Mouse (Mus musculus): ENCODE results near the gene Hvcn1. TPM values are rescaled to one million over a fixed set of nuclear protein-coding genes. Genes with fewer than 3 reads are reported as not detected.

The Hvcn1 gene
- polyA plus RNA-seq, 1 experiment from 2014 or later = 1.3 TPM

- H3K9me3 ChIP-seq (replicated peaks) = no peaks in the 10 kb centered on the region
- ATAC-seq (ENCODE audit: low FRiP score) = no peak
- H3K27me3 ChIP-seq (replicated peaks) = no peaks in the 10 kb centered on the region
- H3K4me2 ChIP-seq = no peak overlapping the region
- H3K9ac ChIP-seq (replicated peaks) = no peak overlapping the region
- no peak overlapping the region for H3K27ac ChIP-seq (replicated peaks)
- H3K4me1 ChIP-seq = peaks cover 16% of the 10 kb centered on the region
- peaks cover 57% of the 10 kb centered on the region for H3K36me3 ChIP-seq
- no peak overlapping the region for H3K4me3 ChIP-seq (replicated peaks)
- 87% methylated on average over 6 of the region's 6 CpGs for WGBS
Measured at GRCm38 (mm10) chr5:122258027-122258741, 51.6 kb downstream of the Hvcn1 start.

GRCm38 (mm10) chr5:122262104-122262503 lies 55.5 kb downstream of the Hvcn1 start:
- WGBS = 42% methylated on average over 7 of the region's 7 CpGs
- H3K9ac ChIP-seq (replicated peaks) = no peak overlapping the region; the same call in 1 of the 2 replicates
- H3K4me3 ChIP-seq (replicated peaks) = no peak overlapping the region
- no peaks in the 10 kb centered on the region for H3K9me3 ChIP-seq (replicated peaks)
- peaks cover 22% of the 10 kb centered on the region for H3K36me3 ChIP-seq
- ATAC-seq (ENCODE audit: low FRiP score) = no peak
- H3K27me3 ChIP-seq (replicated peaks) = no peaks in the 10 kb centered on the region
- no peak overlapping the region for H3K27ac ChIP-seq (replicated peaks)
- H3K4me2 ChIP-seq = 0 out of 2 replicates have a peak overlapping the region, but pooled peaks have one; percentile 13
- peaks cover 25% of the 10 kb centered on the region for H3K4me1 ChIP-seq

- Histone ChIP-seq H3K4me2 (peak within 1 kb of the TSS; percentile 73), H3K27me3 (replicated peaks) (no peaks in the 10 kb centered on the region), H3K4me1 (peaks cover 25% of the 10 kb centered on the region), H3K36me3 (peaks cover 1% of the 10 kb centered on the region; the same call in 1 of the 2 replicates), H3K9me3 (replicated peaks) (no peaks in the 10 kb centered on the region), H3K4me3 (replicated peaks) (peak within 1 kb of the TSS; percentile 87), H3K9ac (replicated peaks) (peak within 1 kb of the TSS; percentile 82), H3K27ac (replicated peaks) (peak within 1 kb of the TSS; percentile 80)
- WGBS = 2% methylated on average over 49 of the region's 49 CpGs
- ATAC-seq (ENCODE audit: low FRiP score) = peak; percentile 98
Measured at GRCm38 (mm10) chr5:122263933-122264905, 57.6 kb downstream of the Hvcn1 start, which contains the start of gene Tctn1. Gene Tctn1, minus strand, starts transcription at chr5:122264460.

GRCm38 (mm10) chr5:122265187-122265586 lies 58.6 kb downstream of the Hvcn1 start:
- H3K4me2 ChIP-seq = peak overlapping the region; percentile 73; the same call in 1 of the 2 replicates
- peaks cover 25% of the 10 kb centered on the region for H3K4me1 ChIP-seq
- H3K27ac ChIP-seq (replicated peaks) = no peak overlapping the region
- no peak overlapping the region for H3K4me3 ChIP-seq (replicated peaks)
- H3K36me3 ChIP-seq = no peaks in the 10 kb centered on the region
- H3K27me3 ChIP-seq (replicated peaks) = no peaks in the 10 kb centered on the region
- no peak overlapping the region for H3K9ac ChIP-seq (replicated peaks)
- H3K9me3 ChIP-seq (replicated peaks) = no peaks in the 10 kb centered on the region
- WGBS = 80% methylated on average over 3 of the region's 3 CpGs
- ATAC-seq (ENCODE audit: low FRiP score) = no peak

- H3K27me3 ChIP-seq (replicated peaks) = no peaks in the 10 kb centered on the region
- H3K9me3 ChIP-seq (replicated peaks) = no peaks in the 10 kb centered on the region
- H3K27ac ChIP-seq (replicated peaks) = no peak overlapping the region
- ATAC-seq (ENCODE audit: low FRiP score) = no peak
- H3K4me1 ChIP-seq = peaks cover 19% of the 10 kb centered on the region
- H3K4me2 ChIP-seq = no peak overlapping the region
- WGBS = 92% methylated on average over 2 of the region's 2 CpGs
- no peaks in the 10 kb centered on the region for H3K36me3 ChIP-seq
- no peak overlapping the region for H3K4me3 ChIP-seq (replicated peaks)
- no peak overlapping the region for H3K9ac ChIP-seq (replicated peaks)
Measured at GRCm38 (mm10) chr5:122265942-122266341, 59.3 kb downstream of the Hvcn1 start.

GRCm38 (mm10) chr5:122267136-122267535 lies 60.5 kb downstream of the Hvcn1 start:
- 82% methylated on average over 7 of the region's 7 CpGs for WGBS
- H3K27ac ChIP-seq (replicated peaks) = no peak overlapping the region
- no peak for ATAC-seq (ENCODE audit: low FRiP score)
- H3K4me3 ChIP-seq (replicated peaks) = no peak overlapping the region
- H3K36me3 ChIP-seq = no peaks in the 10 kb centered on the region
- peaks cover 15% of the 10 kb centered on the region for H3K4me1 ChIP-seq
- no peak overlapping the region for H3K4me2 ChIP-seq
- H3K9me3 ChIP-seq (replicated peaks) = no peaks in the 10 kb centered on the region
- no peaks in the 10 kb centered on the region for H3K27me3 ChIP-seq (replicated peaks)
- no peak overlapping the region for H3K9ac ChIP-seq (replicated peaks)

GRCm38 (mm10) chr5:122267899-122268298 lies 61.3 kb downstream of the Hvcn1 start:
- H3K27ac ChIP-seq (replicated peaks) = no peak overlapping the region
- H3K27me3 ChIP-seq (replicated peaks) = no peaks in the 10 kb centered on the region
- no peak overlapping the region for H3K4me2 ChIP-seq
- H3K9ac ChIP-seq (replicated peaks) = no peak overlapping the region
- no peaks in the 10 kb centered on the region for H3K36me3 ChIP-seq
- no peak overlapping the region for H3K4me3 ChIP-seq (replicated peaks)
- H3K4me1 ChIP-seq = peaks cover 12% of the 10 kb centered on the region
- no peak for ATAC-seq (ENCODE audit: low FRiP score)
- WGBS = 29% methylated on average over 5 of the region's 5 CpGs
- H3K9me3 ChIP-seq (replicated peaks) = no peaks in the 10 kb centered on the region

- no peaks in the 10 kb centered on the region for H3K27me3 ChIP-seq (replicated peaks)
- H3K36me3 ChIP-seq = no peaks in the 10 kb centered on the region
- H3K9me3 ChIP-seq (replicated peaks) = no peaks in the 10 kb centered on the region
- no peak for ATAC-seq (ENCODE audit: low FRiP score)
- peaks cover 3% of the 10 kb centered on the region; the same call in 1 of the 2 replicates for H3K4me1 ChIP-seq
- 71% methylated on average over 12 of the region's 12 CpGs for WGBS
- no peak overlapping the region for H3K27ac ChIP-seq (replicated peaks)
- no peak overlapping the region for H3K9ac ChIP-seq (replicated peaks)
- H3K4me2 ChIP-seq = no peak overlapping the region
- H3K4me3 ChIP-seq (replicated peaks) = no peak overlapping the region
Measured at GRCm38 (mm10) chr5:122268858-122269604, 62.4 kb downstream of the Hvcn1 start.

- Histone ChIP-seq H3K4me2 (no peak overlapping the region), H3K27me3 (replicated peaks) (no peaks in the 10 kb centered on the region), H3K27ac (replicated peaks) (no peak overlapping the region), H3K9me3 (replicated peaks) (no peaks in the 10 kb centered on the region), H3K4me1 (no peaks in the 10 kb centered on the region), H3K36me3 (no peaks in the 10 kb centered on the region), H3K4me3 (replicated peaks) (no peak overlapping the region), H3K9ac (replicated peaks) (no peak overlapping the region)
- no peak for ATAC-seq (ENCODE audit: low FRiP score)
- WGBS = 91% methylated on average over 5 of the region's 5 CpGs
Measured at GRCm38 (mm10) chr5:122272821-122273220, 66.2 kb downstream of the Hvcn1 start.

- no peaks in the 10 kb centered on the region; the same call in 1 of the 2 replicates for H3K27me3 ChIP-seq (replicated peaks)
- no peak for ATAC-seq (ENCODE audit: low FRiP score)
- H3K27ac ChIP-seq (replicated peaks) = no peak overlapping the region
- no peak overlapping the region for H3K9ac ChIP-seq (replicated peaks)
- 28% methylated on average over 5 of the region's 5 CpGs for WGBS
- no peak overlapping the region for H3K4me3 ChIP-seq (replicated peaks)
- no peak overlapping the region for H3K4me2 ChIP-seq
- H3K36me3 ChIP-seq = no peaks in the 10 kb centered on the region
- H3K9me3 ChIP-seq (replicated peaks) = no peaks in the 10 kb centered on the region
- H3K4me1 ChIP-seq = no peaks in the 10 kb centered on the region
Measured at GRCm38 (mm10) chr5:122274785-122275184, 68.2 kb downstream of the Hvcn1 start.

- no peak overlapping the region for H3K27ac ChIP-seq (replicated peaks)
Measured at GRCm38 (mm10) chr5:122278946-122279345, 72.3 kb downstream of the Hvcn1 start.

More at GRCm38 (mm10) chr5:122278946-122279345, 72.3 kb downstream of the Hvcn1 start:
- WGBS = 78% methylated on average over 7 of the region's 7 CpGs
- no peak for ATAC-seq (ENCODE audit: low FRiP score)
- no peaks in the 10 kb centered on the region; the same call in 1 of the 2 replicates for H3K27me3 ChIP-seq (replicated peaks)
- no peaks in the 10 kb centered on the region for H3K9me3 ChIP-seq (replicated peaks)
- H3K4me1 ChIP-seq = peaks cover 5% of the 10 kb centered on the region
- H3K4me3 ChIP-seq (replicated peaks) = no peak overlapping the region
- H3K4me2 ChIP-seq = no peak overlapping the region
- no peak overlapping the region for H3K9ac ChIP-seq (replicated peaks)
- no peaks in the 10 kb centered on the region for H3K36me3 ChIP-seq
